ENCODE assay signal across 38 mouse cellular contexts in the genomic region with DNA sequence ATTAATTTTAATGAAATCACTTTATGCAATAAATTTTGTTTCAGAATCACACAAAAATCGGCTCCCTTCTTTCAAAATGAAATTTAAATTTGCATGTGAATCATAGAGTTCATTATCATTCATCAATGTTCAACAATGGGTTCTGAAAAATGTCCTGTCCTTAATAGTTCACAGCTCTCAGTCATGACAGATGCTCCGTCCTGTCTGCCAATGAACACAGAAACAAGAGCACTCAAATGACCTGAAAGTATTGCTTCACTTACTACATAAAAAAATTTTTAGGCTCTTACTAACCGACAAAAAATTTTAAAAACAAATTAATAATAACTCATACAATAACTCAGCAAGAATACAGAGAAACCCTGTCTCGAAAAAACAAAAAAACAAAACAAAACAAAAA. TPM values are rescaled to one million over a fixed set of nuclear protein-coding genes. Genes with fewer than 3 reads are reported as not detected.
DNase-seq lines count a peak whose midpoint lies in the region; ATAC-seq and TF ChIP-seq lines count a peak whose summit lies in the region.
"Had no signal": no experiment of that assay in that cellular context is flagged by ENCODE, and none has a peak within 500 bp of the region (broad histone marks: within the 10 kb centered on the region; RNA-seq: fewer than 3 reads in every experiment).

No protein-coding gene starts in this region.

- H3K27me3 ChIP-seq in liver, adult 2 months (ENCODE audit: control insufficient read depth, insufficient read depth, low read length): no peaks in the 10 kb centered on the region
- H3K27me3 ChIP-seq in liver, embryonic 12.5 days (replicated peaks): peaks cover 6% of the 10 kb centered on the region
- H3K27me3 ChIP-seq: embryonic facial prominence, embryonic 12.5 days had no signal

- ATAC-seq in liver, embryonic 12.5 days: no peak
- ATAC-seq: forebrain, postnatal 0 days had no signal

- H3K9ac ChIP-seq in liver, adult 2 months (ENCODE audit: low read depth, low read length): no peak overlapping the region
- H3K9ac ChIP-seq in liver, embryonic 12.5 days: no peak overlapping the region
- H3K9ac ChIP-seq: embryonic facial prominence, embryonic 12.5 days; forebrain, postnatal 0 days; heart, embryonic 15.5 days; hindbrain, embryonic 15.5 days; kidney, embryonic 15.5 days; limb, embryonic 12.5 days; liver, embryonic 13.5 days; midbrain, embryonic 12.5 days; neural tube, embryonic 12.5 days had no signal

- H3K27ac ChIP-seq in liver, adult 2 months (replicated peaks; ENCODE audit: insufficient read depth, low read depth, low read length): no peak overlapping the region
- H3K27ac ChIP-seq in liver, embryonic 12.5 days: no peak overlapping the region
- no peak overlapping the region for H3K27ac ChIP-seq in layer of hippocampus, adult 2 months
- H3K27ac ChIP-seq: embryonic facial prominence, embryonic 12.5 days; heart, embryonic 15.5 days; hindbrain, embryonic 10.5 days; hindbrain, embryonic 15.5 days; kidney, embryonic 15.5 days; left cerebral cortex, adult 2 months; limb, embryonic 12.5 days; liver, embryonic 13.5 days; midbrain, embryonic 12.5 days; neural tube, embryonic 12.5 days had no signal

- H3K4me2 ChIP-seq in liver, embryonic 12.5 days: no peak overlapping the region
- H3K4me2 ChIP-seq: embryonic facial prominence, embryonic 12.5 days; heart, embryonic 15.5 days; hindbrain, embryonic 15.5 days; kidney, embryonic 15.5 days; limb, embryonic 12.5 days; liver, embryonic 13.5 days; midbrain, embryonic 12.5 days; neural tube, embryonic 12.5 days had no signal

- no peak for TF ChIP-seq POLR2A in liver, adult 2 months (IDR thresholded peaks at IDR 0.05; ENCODE audit: extremely low read depth, insufficient read depth, low read length)

- peak; percentile 52 to 58 for DNase-seq in heart, adult 18-20 months
- no peak for DNase-seq in heart, postnatal 4 days
- DNase-seq in liver, adult 2 months (ENCODE audit: extremely low read depth, low read depth, low spot score): peak; percentile 79
- peak; percentile 28 for DNase-seq in NIH3T3 (ENCODE audit: low read depth)
- peak; percentile 10 for DNase-seq in brain, adult 2 months (ENCODE audit: low read depth, low spot score)
- DNase-seq in layer of hippocampus, adult 2 months (ENCODE audit: low spot score in 2 of 2): no peak
- no peak for DNase-seq in ovary, adult 18-20 months (ENCODE audit: low spot score)
- DNase-seq: adrenal gland, postnatal 10 days; B cell, adult 2 months; cerebellum, adult 11-12 months; cerebellum, adult 9-11 months; embryo, embryonic 11 days; forebrain, postnatal 0 days; kidney, adult 18-20 months; kidney, postnatal 25 days; liver, embryonic 13.5 days; lung, adult 2 months; lung, postnatal 4 days; right cerebral cortex, postnatal 4 days; thymus, adult 2 months; thymus, postnatal 4 days had no signal

- 35% methylated on average over 4 of the region's 4 CpGs for WGBS in liver, adult 2 months
- 78% methylated on average over 4 of the region's 4 CpGs for WGBS in liver, embryonic 12.5 days (ENCODE audit: insufficient replicate concordance)

- H3K79me2 ChIP-seq in liver, adult 2 months (ENCODE audit: control insufficient read depth, insufficient read depth, low read length): peaks cover 14% of the 10 kb centered on the region

- H3K4me1 ChIP-seq in liver, adult 2 months (ENCODE audit: control insufficient read depth, insufficient read depth, low read length): peaks cover 11% of the 10 kb centered on the region; the same call in 1 of the 2 replicates
- peaks cover 39% of the 10 kb centered on the region for H3K4me1 ChIP-seq in liver, embryonic 12.5 days
- H3K4me1 ChIP-seq: neural tube, embryonic 12.5 days had no signal

- no peaks in the 10 kb centered on the region for H3K9me3 ChIP-seq in liver, embryonic 12.5 days (replicated peaks)
- H3K9me3 ChIP-seq: embryonic facial prominence, embryonic 12.5 days; heart, embryonic 15.5 days; hindbrain, embryonic 10.5 days; hindbrain, embryonic 15.5 days; kidney, embryonic 15.5 days; limb, embryonic 12.5 days; liver, embryonic 13.5 days; midbrain, embryonic 12.5 days; neural tube, embryonic 12.5 days had no signal

- TF ChIP-seq CTCF in liver, adult 2 months (IDR thresholded peaks at IDR 0.05; ENCODE audit: low read depth, low read length): no peak
- TF ChIP-seq CTCF in layer of hippocampus, adult 2 months (conservative IDR thresholded peaks at IDR 0.05): no peak

- no peak overlapping the region for H3K4me3 ChIP-seq in liver, adult 2 months (ENCODE audit: insufficient read depth, low read depth, low read length)
- no peak overlapping the region for H3K4me3 ChIP-seq in liver, embryonic 12.5 days
- no peak overlapping the region for H3K4me3 ChIP-seq in layer of hippocampus, adult 2 months
- H3K4me3 ChIP-seq: embryonic facial prominence, embryonic 12.5 days; heart, embryonic 15.5 days; hindbrain, embryonic 10.5 days; hindbrain, embryonic 15.5 days; kidney, embryonic 15.5 days; left cerebral cortex, adult 2 months; limb, embryonic 12.5 days; liver, embryonic 13.5 days; megakaryocyte, embryonic 14.5 days; midbrain, embryonic 12.5 days; myocyte; neural tube, embryonic 12.5 days had no signal

- no peaks in the 10 kb centered on the region for H3K36me3 ChIP-seq in liver, adult 2 months (ENCODE audit: control insufficient read depth, insufficient read depth, low read length)
- 0 out of 2 replicates have a peak, but pooled peaks cover 5% of the 10 kb centered on the region for H3K36me3 ChIP-seq in liver, embryonic 12.5 days
- H3K36me3 ChIP-seq: embryonic facial prominence, embryonic 12.5 days; heart, embryonic 15.5 days; hindbrain, embryonic 10.5 days; hindbrain, embryonic 15.5 days; kidney, embryonic 15.5 days; limb, embryonic 12.5 days; liver, embryonic 13.5 days; midbrain, embryonic 12.5 days; neural tube, embryonic 12.5 days had no signal

RNA-seq across cellular contexts. Expression of a gene that starts 3.3 kb away (rescaled TPM):
- total RNA-seq in heart, adult 18-20 months (2021): 1,000 to 10,000 TPM; 1,027 to 1,034 TPM
- total RNA-seq in heart, postnatal 4 days (2021): 100 to 1,000 TPM; 537 to 600 TPM
- total RNA-seq in liver, adult 2 months (2014; rRNA removed): 256 and 268 TPM in 2 replicates
- polyA plus RNA-seq in liver, adult 2 months (2012; rRNA removed): 187 and 220 TPM in 2 replicates
- 164 and 175 TPM in 2 replicates for polyA plus RNA-seq in liver, embryonic 12.5 days (2016; fragmentation: Nextera tagmentation; extraction: Ambion mirVana)
- 10 to 100 TPM; 38.6 to 44.8 TPM for total RNA-seq in layer of hippocampus, adult 2 months (2021)

RNA-seq across cellular contexts. Expression of a gene that starts 29.8 kb away (rescaled TPM):
- total RNA-seq in heart, adult 18-20 months (2021): not detected
- total RNA-seq in heart, postnatal 4 days (2021): not detected
- total RNA-seq in liver, adult 2 months (2014; rRNA removed): not detected in 2 replicates
- not detected in 2 replicates for polyA plus RNA-seq in liver, adult 2 months (2012; rRNA removed)
- polyA plus RNA-seq in liver, embryonic 12.5 days (2016; fragmentation: Nextera tagmentation; extraction: Ambion mirVana): 0.50 and 1.3 TPM in 2 replicates
- not detected for total RNA-seq in layer of hippocampus, adult 2 months (2021)
- total RNA-seq: adrenal gland, postnatal 10 days; forebrain, postnatal 0 days; gastrocnemius, postnatal 4 days; layer of hippocampus, adult 18-20 months; layer of hippocampus, postnatal 14 days; left cerebral cortex, adult 2 months; left cerebral cortex, postnatal 25 days; midbrain, postnatal 0 days had no signal
- polyA plus RNA-seq: forebrain, postnatal 0 days; lung, adult 2 months had no signal

Comparison
In these comparisons a context has a peak if more than half of its experiments do, and no peak if none do; other contexts are left out.
1. DNase-seq: peak in heart, adult 18-20 months (2 of 2), liver, adult 2 months (single experiment), NIH3T3 (single experiment) and brain, adult 2 months (single experiment); none in heart, postnatal 4 days (single experiment), layer of hippocampus, adult 2 months (0 of 2) and ovary, adult 18-20 months (single experiment).